In the genomic region with DNA sequence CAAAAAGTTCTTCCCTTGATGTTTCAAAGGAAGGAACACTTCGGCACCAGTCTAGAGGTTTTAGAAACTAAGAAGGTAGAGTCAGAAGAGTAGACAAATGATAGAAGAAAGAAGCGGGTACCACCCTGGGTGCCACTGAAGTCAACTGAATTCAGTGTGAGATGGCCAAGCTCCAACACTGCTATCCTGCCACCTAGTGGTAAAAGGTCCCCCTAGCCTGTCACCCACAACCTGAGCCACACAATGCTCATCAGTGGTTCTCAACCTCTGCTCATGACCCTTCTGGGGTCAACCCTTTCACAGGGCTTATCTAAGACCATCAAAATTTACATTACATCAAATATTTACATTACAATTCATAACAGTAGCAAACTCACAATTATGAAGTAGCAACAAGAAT, we compare ENCODE assay signal across 9 mouse cellular contexts.
DNase-seq lines count a peak whose midpoint lies in the region; ATAC-seq and TF ChIP-seq lines count a peak whose summit lies in the region.
"Had no signal": no experiment of that assay in that cellular context is flagged by ENCODE, and none has a peak within 500 bp of the region (broad histone marks: within the 10 kb centered on the region; RNA-seq: fewer than 3 reads in every experiment).

No protein-coding gene starts in this region.

- H3K4me3 ChIP-seq in layer of hippocampus, adult 2 months: no peak overlapping the region
- H3K4me3 ChIP-seq in E14TG2a.4 (replicated peaks; ENCODE audit: low read length) (no peak overlapping the region), ES-E14 (ENCODE audit: insufficient read depth in 1 of 2, low read depth in 1 of 2, low read length in 2 of 2, poor library complexity in 1 of 2, severe bottlenecking in 1 of 2) (no peak overlapping the region)

- no peak overlapping the region for H3K27ac ChIP-seq in layer of hippocampus, adult 2 months
- no peak overlapping the region for H3K27ac ChIP-seq in ES-E14 (ENCODE audit: insufficient read depth, low read depth, low read length, poor library complexity, severe bottlenecking)

- no peak overlapping the region for H3K9ac ChIP-seq in ES-E14 (ENCODE audit: insufficient read depth, low read depth, low read length, poor library complexity, severe bottlenecking)

- DNase-seq in layer of hippocampus, adult 2 months (ENCODE audit: low spot score in 2 of 2): no peak
- DNase-seq in layer of hippocampus, adult 8-10 months (ENCODE audit: low spot score in 2 of 2): no peak
- DNase-seq in ES-E14 (ENCODE audit: low read depth, low spot score): peak; percentile 17
- peak; percentile 17 for DNase-seq in embryo, embryonic 9.5 days (ENCODE audit: extremely low spot score)
- no peak for DNase-seq in layer of hippocampus, postnatal 36 days
- DNase-seq in gastrocnemius, adult 8-10 months (ENCODE audit: low spot score in 2 of 2): no peak

- H3K4me1 ChIP-seq in E14TG2a.4 (replicated peaks; ENCODE audit: low read depth, low read length) (no peaks in the 10 kb centered on the region), ES-E14 (ENCODE audit: control insufficient read depth in 2 of 2, insufficient read depth in 2 of 2, low read length in 2 of 2, poor library complexity in 1 of 2) (no peaks in the 10 kb centered on the region)

- peak; percentile 64 for TF ChIP-seq CTCF in layer of hippocampus, adult 2 months (conservative IDR thresholded peaks at IDR 0.05)
- peak; percentile 39 for TF ChIP-seq CTCF in E14TG2a.4 (conservative IDR thresholded peaks at IDR 0.05; ENCODE audit: low read length)

- H3K9me3 ChIP-seq in E14TG2a.4 (ENCODE audit: low read length): no peaks in the 10 kb centered on the region
- no peaks in the 10 kb centered on the region for H3K9me3 ChIP-seq in ES-E14 (ENCODE audit: control insufficient read depth, insufficient read depth, low read depth, low read length)

- no peaks in the 10 kb centered on the region for H3K27me3 ChIP-seq in E14TG2a.4 (ENCODE audit: insufficient read depth, low read length)

- no peak for ATAC-seq in monocyte, adult 5-6 weeks (replicated peaks; ENCODE audit: insufficient number of reproducible peaks, low FRiP score, low TSS enrichment, poor library complexity, severe bottlenecking)
- ATAC-seq: inflammation-experienced regulatory T-cells, adult 6 months had no signal

- H3K36me3 ChIP-seq in E14TG2a.4 (ENCODE audit: insufficient read depth, low read length): no peaks in the 10 kb centered on the region
- no peaks in the 10 kb centered on the region for H3K36me3 ChIP-seq in ES-E14 (ENCODE audit: control insufficient read depth, insufficient read depth, low read length, poor library complexity, severe bottlenecking)

- in situ Hi-C loops in ES-E14 (cut with MboI; ENCODE audit: low sequenced_read_pairs in 2 of 2, unreplicated experiment in 2 of 2): no loop called here

TF ChIP-seq in ES-E14, 5 proteins besides CTCF, POLR2A, EP300 and RAD21:
- no peak for TF ChIP-seq MAFK (IDR thresholded peaks at IDR 0.05; ENCODE audit: insufficient read depth, low read depth, low read length)
- TF ChIP-seq ZC3H11A (IDR thresholded peaks at IDR 0.05; ENCODE audit: borderline replicate concordance, low read depth, low read length): peak; percentile 46; the same call in 1 of the 2 replicates

Comparison
In these comparisons a context has a peak if more than half of its experiments do, and no peak if none do; other contexts are left out.
1. DNase-seq: peak in ES-E14 (single experiment) and embryo, embryonic 9.5 days (single experiment); none in layer of hippocampus, adult 2 months (0 of 2), layer of hippocampus, adult 8-10 months (0 of 2), layer of hippocampus, postnatal 36 days (0 of 2) and gastrocnemius, adult 8-10 months (0 of 2).